Mouse (Mus musculus): ENCODE measurements around the gene Omg. TPM values are rescaled to one million over a fixed set of nuclear protein-coding genes. Genes with fewer than 3 reads are reported as not detected.

Gene Omg
- polyA plus RNA-seq, 1 experiment from 2014 or later: 0.32 TPM

DNA sequence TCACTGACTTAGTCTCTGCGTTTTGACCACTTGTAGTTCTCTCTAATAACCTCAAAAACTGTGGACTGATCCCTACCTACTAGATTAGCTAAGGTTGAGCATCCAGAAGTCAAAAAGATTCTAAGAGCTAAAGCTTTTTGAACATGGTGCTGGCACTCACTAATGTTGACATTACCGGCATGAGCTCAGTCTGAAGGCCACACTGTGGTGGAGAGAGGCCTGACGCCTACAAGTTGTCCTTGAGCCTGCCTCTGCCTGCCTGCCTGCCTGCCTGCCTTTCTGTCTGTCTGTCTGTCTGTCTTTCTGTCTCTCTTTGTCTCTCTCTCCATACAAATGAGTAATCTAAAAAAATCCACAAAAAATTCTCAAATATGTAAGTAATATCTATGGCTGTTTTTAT is 46.0 kb downstream of the Omg start:
- 84% methylated on average over 3 of the region's 3 CpGs for WGBS
- H3K27me3 ChIP-seq (replicated peaks; ENCODE audit: control insufficient read depth, insufficient read depth, low read length): no peaks in the 10 kb centered on the region
- DNase-seq (ENCODE audit: low spot score) (no peak), ATAC-seq (ENCODE audit: low read depth) (no peak)
- H3K4me1 ChIP-seq (ENCODE audit: control insufficient read depth, insufficient read depth, low read length): no peaks in the 10 kb centered on the region
- peaks cover 66% of the 10 kb centered on the region for H3K36me3 ChIP-seq (ENCODE audit: control insufficient read depth, insufficient read depth, low read length)
- no peak overlapping the region for H3K4me2 ChIP-seq (ENCODE audit: low read depth, low read length)
- H3K4me3 ChIP-seq (ENCODE audit: low read depth, low read length): no peak overlapping the region
- H3K27ac ChIP-seq (replicated peaks; ENCODE audit: low read depth, low read length): no peak overlapping the region
- H3K9me3 ChIP-seq (ENCODE audit: control insufficient read depth, low read length): no peaks in the 10 kb centered on the region
- H3K9ac ChIP-seq (ENCODE audit: low read depth, low read length): no peak overlapping the region

DNA sequence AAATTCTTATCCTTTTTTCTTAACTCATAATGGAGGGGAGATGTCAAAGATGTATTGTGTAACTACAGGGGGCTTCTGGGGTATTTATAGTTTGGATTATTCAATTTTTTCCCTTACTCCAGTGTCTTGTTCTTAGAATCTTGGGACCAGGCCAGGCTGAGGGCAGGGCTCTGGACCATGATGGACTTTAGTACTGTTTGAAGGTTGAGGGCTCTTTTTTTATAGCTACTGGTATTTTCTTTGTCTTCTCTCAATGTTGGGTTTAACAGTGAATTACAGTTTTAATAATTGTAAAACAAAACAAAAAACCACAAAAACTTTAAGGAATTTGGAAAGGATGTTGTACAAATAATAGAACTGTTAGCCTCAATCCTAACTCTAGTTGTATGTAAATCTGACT is 50.9 kb downstream of the Omg start:
- H3K9ac ChIP-seq (ENCODE audit: low read depth, low read length): no peak overlapping the region
- H3K4me3 ChIP-seq (ENCODE audit: low read depth, low read length): no peak overlapping the region
- H3K4me2 ChIP-seq (ENCODE audit: low read depth, low read length): no peak overlapping the region

More for the DNA sequence above, 50.9 kb downstream of the Omg start:
- no peak for DNase-seq (ENCODE audit: low spot score)
- Histone ChIP-seq H3K27ac (replicated peaks; ENCODE audit: low read depth, low read length) (no peak overlapping the region), H3K4me1 (ENCODE audit: control insufficient read depth, insufficient read depth, low read length) (no peaks in the 10 kb centered on the region), H3K27me3 (replicated peaks; ENCODE audit: control insufficient read depth, insufficient read depth, low read length) (no peaks in the 10 kb centered on the region), H3K9me3 (ENCODE audit: control insufficient read depth, low read length) (no peaks in the 10 kb centered on the region), H3K36me3 (ENCODE audit: control insufficient read depth, insufficient read depth, low read length) (peaks cover 62% of the 10 kb centered on the region)
- ATAC-seq (ENCODE audit: low read depth): no peak

Other genes starting within 250 kb of the Omg start
- gene Wsb1, start 249.4 kb downstream of the Omg start, polyA plus RNA-seq (2014; fragmentation: Nextera tagmentation; extraction: Ambion mirVana): 233 and 318 TPM in 2 replicates
- gene Gm9964, start 207.2 kb downstream of the Omg start, polyA plus RNA-seq (2014; fragmentation: Nextera tagmentation; extraction: Ambion mirVana): not detected in 2 replicates
- 8.8 and 9.2 TPM in 2 replicates for gene Nf1, start 164.4 kb downstream of the Omg start, polyA plus RNA-seq (2014; fragmentation: Nextera tagmentation; extraction: Ambion mirVana)
- 2.8 and 3.2 TPM in 2 replicates for gene Evi2b, start 19.7 kb upstream of the Omg start, polyA plus RNA-seq (2014; fragmentation: Nextera tagmentation; extraction: Ambion mirVana)
- 0.52 and 0.58 TPM in 2 replicates for gene Evi2, start 26.5 kb upstream of the Omg start, polyA plus RNA-seq (2014; fragmentation: Nextera tagmentation; extraction: Ambion mirVana)
- gene Evi2a, start 26.5 kb upstream of the Omg start, polyA plus RNA-seq (2014; fragmentation: Nextera tagmentation; extraction: Ambion mirVana): 5.1 and 6.0 TPM in 2 replicates
- 4.7 and 5.4 TPM in 2 replicates for gene Rab11fip4, start 87.1 kb upstream of the Omg start, polyA plus RNA-seq (2014; fragmentation: Nextera tagmentation; extraction: Ambion mirVana)